Mouse (Mus musculus): ENCODE measurements at regions not wholly inside any gene's neighbourhood (a gene's known extent, or its start where the extent isn't known, plus 50 kb on each side); places are given as distances from the start of the nearest gene placed in this dataset.

DNA sequence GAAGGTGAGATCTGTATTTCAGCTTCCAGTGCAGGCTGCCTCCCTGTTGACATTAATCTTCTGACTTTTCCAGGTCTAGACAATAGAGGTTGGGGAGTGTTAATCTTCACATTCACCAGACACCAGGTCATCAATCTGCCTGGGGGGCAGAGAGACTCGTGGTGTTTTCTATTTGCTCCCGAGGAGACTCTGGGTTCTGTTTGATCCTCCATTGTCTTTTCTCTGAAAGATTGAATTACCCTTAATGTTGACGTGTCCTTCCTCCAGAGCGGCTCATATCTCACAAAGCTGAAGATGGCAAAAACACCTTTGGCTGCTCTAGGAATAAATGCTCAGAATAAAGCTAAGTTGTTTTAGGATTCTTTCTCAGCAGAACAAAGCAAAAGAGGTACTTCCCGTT, 453.8 kb upstream of the Adamts9 start:
- DNase-seq (ENCODE audit: extremely low read depth, insufficient read length, low spot score): no peak

GRCm38 (mm10) chr6:93395952-93396351, 452.7 kb upstream of the Adamts9 start:
- no peak for DNase-seq (ENCODE audit: extremely low read depth, insufficient read length, low spot score)

DNA sequence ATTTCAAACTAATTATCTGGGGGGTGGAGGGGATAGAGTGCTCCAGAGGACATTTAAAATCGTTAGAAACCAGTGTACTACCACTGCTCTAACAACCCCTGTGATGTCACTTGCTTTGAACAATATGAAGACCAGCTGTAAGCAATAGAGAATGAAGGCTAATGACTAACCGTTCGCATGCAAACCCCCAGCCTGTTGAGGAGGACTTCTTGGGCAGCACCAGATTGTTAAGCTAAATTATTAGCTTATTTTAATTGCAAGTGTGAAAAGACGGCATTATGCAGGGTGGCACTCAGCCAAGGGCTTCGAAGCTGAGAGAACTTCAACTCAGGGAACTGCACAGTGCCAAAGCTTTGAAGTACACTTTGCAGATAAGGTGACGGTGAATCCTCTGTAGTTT, 452.0 kb upstream of the Adamts9 start:
- no peak for DNase-seq (ENCODE audit: extremely low read depth, insufficient read length, low spot score)

DNA sequence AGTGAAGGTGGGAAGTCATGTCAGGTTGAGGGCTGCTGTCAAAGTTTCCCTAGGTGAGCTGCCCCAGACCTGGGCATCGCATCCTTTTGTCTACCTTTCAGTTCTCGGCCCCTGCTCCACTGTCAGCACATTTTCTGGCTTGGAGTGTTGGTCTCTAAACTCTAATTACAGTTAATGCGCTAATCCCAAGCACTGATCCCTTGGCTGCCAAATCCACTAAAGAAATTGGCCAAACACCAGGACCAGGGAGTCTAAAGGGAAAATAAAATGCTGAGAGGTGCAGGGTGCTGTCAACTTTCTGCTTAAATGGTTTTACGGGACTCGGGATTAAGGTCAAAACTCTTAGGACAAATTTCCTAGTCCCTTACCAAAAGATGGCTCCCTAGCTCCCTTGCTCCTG, 450.3 kb upstream of the Adamts9 start:
- DNase-seq (ENCODE audit: extremely low read depth, insufficient read length, low spot score): no peak

DNA sequence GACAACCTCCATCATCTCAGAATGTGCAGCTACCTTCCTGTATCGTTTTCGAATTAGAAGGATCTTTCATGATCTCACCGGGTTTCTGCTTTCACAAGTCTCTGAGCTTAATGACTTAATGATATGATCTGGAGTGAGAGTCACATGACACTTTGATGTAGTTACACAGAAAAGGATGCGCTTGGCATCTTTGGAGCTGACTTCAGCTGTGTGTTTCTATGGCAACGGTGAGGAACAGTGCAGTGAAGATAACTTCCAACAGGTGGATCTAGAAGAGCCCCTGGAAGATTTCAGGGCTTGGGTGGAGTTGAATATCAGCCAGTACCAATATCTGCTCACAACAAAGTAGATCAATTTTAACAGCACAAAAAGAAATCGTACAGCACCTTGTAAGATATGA, 449.1 kb upstream of the Adamts9 start:
- DNase-seq (ENCODE audit: extremely low read depth, insufficient read length, low spot score): no peak

DNA sequence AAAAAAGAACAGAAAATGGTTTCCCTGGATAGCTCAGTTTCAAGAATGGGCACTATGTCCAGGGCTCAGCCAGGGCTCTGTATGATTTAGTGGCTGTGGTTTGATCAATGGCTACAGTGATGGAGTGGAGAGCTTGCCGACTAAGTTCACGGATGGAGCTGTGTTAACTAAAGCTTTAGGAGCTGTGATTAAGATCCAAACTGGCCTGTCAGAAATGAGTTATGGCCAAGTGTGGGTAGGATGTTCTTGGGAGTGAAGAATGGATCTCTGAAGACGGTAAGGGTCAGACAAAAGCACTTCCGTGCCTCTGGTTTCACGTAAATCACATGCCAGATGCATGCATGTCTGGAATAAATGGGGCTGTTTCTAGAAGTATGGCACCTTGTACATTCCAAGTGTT, 447.9 kb upstream of the Adamts9 start:
- no peak for DNase-seq (ENCODE audit: extremely low read depth, insufficient read length, low spot score)

DNA sequence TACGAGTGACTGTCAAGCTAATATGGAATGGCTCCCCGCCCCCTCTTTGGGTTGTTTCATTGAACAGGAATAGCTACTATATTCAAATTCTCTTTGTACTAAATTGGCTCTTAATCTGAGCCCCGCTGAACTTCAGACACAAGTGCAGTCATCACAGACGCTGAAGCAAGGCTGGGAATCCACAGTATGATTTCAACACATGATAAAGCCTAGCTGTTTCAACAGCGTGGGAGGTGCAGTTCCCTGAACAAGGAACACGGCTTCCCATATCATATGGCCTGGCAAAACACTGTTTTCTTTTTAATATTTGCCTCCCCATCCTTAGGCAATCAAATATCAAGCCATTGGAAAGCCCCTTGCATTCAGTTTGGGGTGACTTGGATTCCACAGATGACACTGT, 428.0 kb upstream of the Adamts9 start:
- no peak for DNase-seq (ENCODE audit: extremely low read depth, insufficient read length, low spot score)

- no peak for DNase-seq (ENCODE audit: extremely low read depth, insufficient read length, low spot score)
Measured at GRCm38 (mm10) chr6:93363846-93364245, 420.6 kb upstream of the Adamts9 start.

GRCm38 (mm10) chr6:93353353-93354125, 410.2 kb upstream of the Adamts9 start:
- no peak for DNase-seq (ENCODE audit: extremely low read depth, insufficient read length, low spot score)

DNA sequence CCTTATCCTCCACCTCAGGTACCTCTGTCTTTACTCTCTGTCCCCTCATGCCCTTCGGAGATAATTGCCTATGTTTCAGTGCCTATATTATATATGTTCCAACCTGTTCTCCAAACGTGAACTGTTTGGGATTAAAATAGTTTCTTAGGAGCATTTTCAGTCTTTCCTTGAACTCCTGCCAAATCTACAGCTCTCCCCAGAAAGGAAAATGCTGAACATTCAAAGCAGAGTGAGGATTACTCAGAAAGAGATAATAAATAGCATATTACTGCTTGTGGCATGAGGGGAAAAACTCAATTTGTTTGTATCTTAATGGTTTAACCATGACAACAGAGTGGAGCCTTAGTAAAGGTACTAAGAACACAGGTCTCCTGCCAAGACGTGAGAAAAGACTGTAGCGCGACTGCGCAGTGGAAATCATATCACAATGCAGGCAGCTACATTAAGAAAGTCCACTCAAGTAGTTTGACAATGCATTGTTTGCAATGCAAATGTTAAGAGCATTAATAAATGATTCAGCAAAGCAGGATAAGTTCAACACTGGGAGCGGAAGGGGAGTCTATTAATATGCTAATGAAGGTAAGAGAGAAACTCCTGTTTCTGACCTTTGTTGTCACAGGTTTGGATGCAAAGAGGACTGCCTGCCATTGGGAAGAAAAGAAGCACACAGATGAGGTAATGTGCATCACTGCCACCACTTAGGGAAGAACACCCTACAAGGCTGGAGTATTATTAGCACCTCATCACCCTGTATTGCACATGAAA, 406.8 kb upstream of the Adamts9 start:
- no peak for DNase-seq (ENCODE audit: extremely low read depth, insufficient read length, low spot score)

GRCm38 (mm10) chr6:93348141-93348540, 404.8 kb upstream of the Adamts9 start:
- no peak for DNase-seq (ENCODE audit: extremely low read depth, insufficient read length, low spot score)

GRCm38 (mm10) chr6:93328683-93329082, 385.4 kb upstream of the Adamts9 start:
- no peak for DNase-seq (ENCODE audit: extremely low read depth, insufficient read length, low spot score)

DNA sequence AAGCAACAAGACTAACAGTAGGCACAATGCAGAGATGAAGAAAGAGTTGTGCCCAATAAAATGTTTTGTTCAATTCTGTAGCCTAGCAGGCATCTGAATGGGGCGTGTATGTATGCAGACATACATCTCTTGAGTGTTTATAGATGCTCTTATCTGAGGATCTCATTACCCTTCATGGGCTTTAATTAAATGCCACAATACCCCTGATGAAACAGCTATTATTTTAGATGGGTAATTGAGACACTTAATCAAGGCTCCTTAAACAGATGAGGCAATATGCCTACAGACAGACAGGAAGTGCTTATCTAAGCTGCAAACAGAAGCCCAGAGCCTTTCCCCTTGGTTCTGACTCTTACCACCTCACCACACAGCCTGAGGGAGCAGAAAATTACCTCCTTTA, 384.6 kb upstream of the Adamts9 start:
- no peak for DNase-seq (ENCODE audit: extremely low read depth, insufficient read length, low spot score)

GRCm38 (mm10) chr6:93323881-93324280, 380.6 kb upstream of the Adamts9 start:
- no peak for DNase-seq (ENCODE audit: extremely low read depth, insufficient read length, low spot score)

DNA sequence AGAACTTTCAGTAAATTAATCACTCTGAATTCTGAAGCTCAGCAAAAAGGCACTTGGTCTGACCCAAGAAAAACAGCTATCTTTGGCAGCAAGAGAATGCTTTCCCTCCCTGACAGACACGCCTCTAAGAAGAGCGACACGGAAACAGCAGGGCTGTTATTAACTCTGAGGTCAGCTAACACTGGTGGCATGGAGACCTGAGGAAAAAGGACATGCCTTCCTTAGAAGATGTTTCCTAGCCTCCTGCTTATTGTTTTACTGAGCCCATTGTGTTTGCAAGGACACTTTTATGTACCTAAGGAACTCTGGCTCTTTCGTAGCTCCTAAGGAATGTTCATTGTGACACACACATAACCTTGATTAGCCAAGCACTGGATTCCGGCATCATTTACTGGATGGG, 371.3 kb upstream of the Adamts9 start:
- no peak for DNase-seq (ENCODE audit: extremely low read depth, insufficient read length, low spot score)

DNA sequence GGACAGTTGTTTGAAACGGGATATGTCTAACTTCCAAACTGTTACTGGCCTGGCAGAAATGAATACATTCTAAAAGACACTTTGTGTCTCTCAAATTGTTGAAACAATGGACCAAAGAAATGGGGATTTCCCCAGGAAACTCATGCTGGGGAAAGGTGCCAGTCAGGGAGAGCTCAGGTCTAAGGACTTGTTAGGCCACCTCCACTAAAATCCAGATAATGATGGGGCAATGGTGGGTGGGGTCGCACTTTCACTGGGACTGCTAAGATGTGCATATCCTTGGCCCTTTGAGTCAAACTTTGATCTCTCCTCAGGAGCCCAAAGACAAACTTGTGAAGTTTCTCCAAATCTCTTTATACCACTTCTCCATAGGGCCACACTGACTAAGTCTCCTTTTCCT, 361.9 kb upstream of the Adamts9 start:
- no peak for DNase-seq (ENCODE audit: extremely low read depth, insufficient read length, low spot score)

- no peak for DNase-seq (ENCODE audit: extremely low read depth, insufficient read length, low spot score)
Measured at GRCm38 (mm10) chr6:93297975-93298374, 354.7 kb upstream of the Adamts9 start.

DNA sequence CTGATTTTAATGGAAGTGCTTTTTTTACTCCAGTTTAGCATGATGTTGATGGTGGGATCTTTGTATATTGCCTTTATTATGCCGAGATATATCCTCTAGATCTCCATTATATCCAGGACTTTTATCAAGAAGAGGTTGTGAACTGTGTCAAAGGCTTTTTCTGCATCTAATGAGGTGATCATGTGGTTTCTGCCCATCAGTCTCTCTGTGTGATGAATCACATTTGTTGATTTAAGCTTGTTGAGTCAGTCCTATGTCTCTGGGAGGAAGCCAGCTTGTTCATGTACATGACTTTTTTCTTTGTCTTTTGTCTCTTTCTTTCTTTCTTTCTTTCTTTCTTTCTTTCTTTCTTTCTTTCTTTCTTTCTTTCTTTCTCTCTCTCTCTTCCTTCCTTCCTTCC, 348.4 kb upstream of the Adamts9 start:
- peak; percentile 32 for DNase-seq (ENCODE audit: extremely low read depth, insufficient read length, low spot score)

- no peak for DNase-seq (ENCODE audit: extremely low read depth, insufficient read length, low spot score)
Measured at GRCm38 (mm10) chr6:93288421-93288820, 345.1 kb upstream of the Adamts9 start.

- DNase-seq (ENCODE audit: extremely low read depth, insufficient read length, low spot score): peak; percentile 39
Measured at GRCm38 (mm10) chr6:93285796-93286195, 342.5 kb upstream of the Adamts9 start.

- no peak for DNase-seq (ENCODE audit: extremely low read depth, insufficient read length, low spot score)
Measured at GRCm38 (mm10) chr6:93281530-93281929, 338.2 kb upstream of the Adamts9 start.

DNA sequence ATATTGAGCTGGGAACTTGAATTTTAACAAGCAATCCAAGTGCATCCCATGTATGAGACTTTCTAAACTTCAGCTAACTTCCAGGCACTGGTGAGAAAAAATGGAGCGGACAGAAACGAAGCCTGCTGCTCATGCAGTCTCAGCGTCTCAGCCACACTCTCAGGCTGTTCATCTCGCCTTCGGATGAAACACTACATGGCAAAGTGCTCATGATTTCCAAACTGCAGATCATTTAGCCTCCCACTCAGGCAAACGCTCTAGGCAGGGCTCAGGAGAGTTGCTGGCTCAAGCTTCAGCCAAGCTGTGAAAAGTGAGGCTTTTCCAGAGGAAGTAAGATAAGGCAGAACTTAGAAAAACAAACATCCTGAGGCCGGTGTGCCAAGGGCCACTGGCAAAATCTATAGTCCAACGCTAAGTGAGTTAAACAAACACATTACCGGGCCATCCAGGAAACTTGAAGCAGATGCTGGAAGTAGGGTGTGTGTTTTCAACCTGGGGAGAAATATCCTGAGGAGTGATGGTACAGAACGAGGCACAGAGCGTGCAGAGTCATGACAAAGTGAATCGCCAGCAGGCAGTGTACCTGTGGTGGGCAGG, 330.7 kb upstream of the Adamts9 start:
- no peak for DNase-seq (ENCODE audit: extremely low read depth, insufficient read length, low spot score)
